In the genomic region with DNA sequence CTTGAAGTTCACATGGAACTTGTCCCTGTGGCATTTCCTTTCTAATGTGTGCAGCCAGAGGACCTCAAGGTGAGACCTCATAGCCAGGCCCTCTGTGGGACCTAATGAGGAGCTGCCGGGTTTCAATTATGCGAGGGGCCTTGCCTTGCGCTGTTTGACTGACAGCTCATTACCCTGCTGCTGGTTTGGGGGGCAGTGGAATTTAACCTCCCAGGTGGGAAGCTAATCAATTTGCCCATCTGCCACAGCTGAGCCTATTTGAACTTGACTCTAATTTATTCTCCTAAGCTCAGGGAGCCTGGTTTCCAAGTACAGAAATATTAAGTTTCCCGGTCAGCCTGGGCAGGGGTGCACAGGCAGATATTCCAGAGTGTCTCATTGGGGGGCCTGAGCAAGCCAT, we compare ENCODE assay signal across 15 mouse cellular contexts.
"Had no signal": no experiment of that assay in that cellular context is flagged by ENCODE, and none has a peak within 500 bp of the region (broad histone marks: within the 10 kb centered on the region; RNA-seq: fewer than 3 reads in every experiment).

No protein-coding gene starts in this region.

- DNase-seq: kidney, adult 8-10 months; kidney, postnatal 36 days; layer of hippocampus, adult 9-11 months; layer of hippocampus, postnatal 36 days; lung, adult 2 months; retina, postnatal 1 day; right cerebral cortex, postnatal 4 days; spleen, adult 18-20 months; thymus, adult 2 months; thymus, postnatal 25 days had no signal

- H3K27me3 ChIP-seq: liver, embryonic 15.5 days; neural tube, embryonic 13.5 days had no signal

- H3K9me3 ChIP-seq: liver, embryonic 15.5 days; neural tube, embryonic 13.5 days had no signal

- H3K4me1 ChIP-seq: liver, embryonic 15.5 days had no signal

- H3K27ac ChIP-seq: kidney, postnatal 0 days; liver, embryonic 15.5 days; neural tube, embryonic 13.5 days had no signal

- H3K4me3 ChIP-seq: liver, embryonic 15.5 days; neural tube, embryonic 13.5 days had no signal

- ATAC-seq: lung, postnatal 0 days had no signal

- H3K9ac ChIP-seq: liver, embryonic 15.5 days; neural tube, embryonic 13.5 days had no signal

- H3K4me2 ChIP-seq: liver, embryonic 11.5 days; liver, embryonic 15.5 days; neural tube, embryonic 13.5 days had no signal
